Mouse (Mus musculus) forebrain, embryonic 14.5 days (tissue): ENCODE measurements around the gene Duoxa1. TPM values are rescaled to one million over a fixed set of nuclear protein-coding genes. Genes with fewer than 3 reads are reported as not detected.
A peak's percentile ranks its signal among the peaks of the same experiment; 100 is the strongest.

Experiments
- ATAC-seq: fragments of 200-750 bp; cut with Nextera tagmentation; 2 replicates; pipeline ENCODE4 v1.8.0; 2017; ENCODE audit warnings: mild to moderate bottlenecking, moderate library complexity
- DNase-seq: peaks from one replicate; pipeline ENCODE4 v3.0.0-alpha.2; 2015; ENCODE audit warnings: low spot score
- H3K27ac ChIP-seq: fragments of 300-500 bp; sonication (generic); 2 replicates; pipeline ENCODE4 v1.5.1; 2014; ENCODE audit warnings: low read depth, mild to moderate bottlenecking, control low read depth, low read length, moderate library complexity
- H3K27me3 ChIP-seq: fragments of 300-500 bp; sonication (generic); replicated peaks from 2 replicates; pipeline ENCODE4 v1.6.1; 2014; ENCODE audit warnings: low read length, control low read depth, mixed read lengths; ENCODE audit not compliant: control insufficient read depth, insufficient read depth
- H3K36me3 ChIP-seq: fragments of 300-500 bp; sonication (generic); 2 replicates; pipeline ENCODE4 v1.6.1; 2014; ENCODE audit warnings: low read length, control low read depth; ENCODE audit not compliant: control insufficient read depth, insufficient read depth
- H3K4me1 ChIP-seq: fragments of 300-500 bp; sonication (generic); 2 replicates; pipeline ENCODE4 v1.6.1; 2014; ENCODE audit warnings: antibody characterized with exemption, low read length, control low read depth; ENCODE audit not compliant: control insufficient read depth, insufficient read depth
- H3K4me2 ChIP-seq: fragments of 300-500 bp; sonication (generic); 2 replicates; pipeline ENCODE4 v1.6.1; 2014; ENCODE audit warnings: mild to moderate bottlenecking, control low read depth, low read length
- H3K4me3 ChIP-seq: fragments of 300-500 bp; sonication (generic); 2 replicates; pipeline ENCODE4 v1.5.1; 2014; ENCODE audit warnings: low read depth, low read length, control low read depth
- H3K9ac ChIP-seq: fragments of 300-500 bp; sonication (generic); 2 replicates; pipeline ENCODE4 v1.6.1; 2014; ENCODE audit warnings: mild to moderate bottlenecking, low read length, control low read depth, moderate library complexity
- H3K9me3 ChIP-seq: fragments of 300-500 bp; sonication (generic); replicated peaks from 2 replicates; pipeline ENCODE4 v1.6.1; 2016; ENCODE audit warnings: low read length, control low read depth, mixed read lengths; ENCODE audit not compliant: control insufficient read depth
- WGBS: fragments of 180-500 bp; shearing (Covaris S2); extraction: QIAGEN DNeasy Blood & Tissue Kit; methylation state at CpG from one replicate; pipeline ENCODE4 v1.1.7; 2014; 5-methylcytosine and 5-hydroxymethylcytosine counted together
- polyA plus RNA-seq: library from polyadenylated mRNA; unstranded; fragments of >200 nt; fragmentation: Nextera tagmentation; extraction: Ambion mirVana; gene quantifications from 2 replicates; pipeline ENCODE4 v1.2.1, GENCODE M21; 2014

Duoxa1 gene
- polyA plus RNA-seq, 1 experiment from 2014 or later: not detected

DNA sequence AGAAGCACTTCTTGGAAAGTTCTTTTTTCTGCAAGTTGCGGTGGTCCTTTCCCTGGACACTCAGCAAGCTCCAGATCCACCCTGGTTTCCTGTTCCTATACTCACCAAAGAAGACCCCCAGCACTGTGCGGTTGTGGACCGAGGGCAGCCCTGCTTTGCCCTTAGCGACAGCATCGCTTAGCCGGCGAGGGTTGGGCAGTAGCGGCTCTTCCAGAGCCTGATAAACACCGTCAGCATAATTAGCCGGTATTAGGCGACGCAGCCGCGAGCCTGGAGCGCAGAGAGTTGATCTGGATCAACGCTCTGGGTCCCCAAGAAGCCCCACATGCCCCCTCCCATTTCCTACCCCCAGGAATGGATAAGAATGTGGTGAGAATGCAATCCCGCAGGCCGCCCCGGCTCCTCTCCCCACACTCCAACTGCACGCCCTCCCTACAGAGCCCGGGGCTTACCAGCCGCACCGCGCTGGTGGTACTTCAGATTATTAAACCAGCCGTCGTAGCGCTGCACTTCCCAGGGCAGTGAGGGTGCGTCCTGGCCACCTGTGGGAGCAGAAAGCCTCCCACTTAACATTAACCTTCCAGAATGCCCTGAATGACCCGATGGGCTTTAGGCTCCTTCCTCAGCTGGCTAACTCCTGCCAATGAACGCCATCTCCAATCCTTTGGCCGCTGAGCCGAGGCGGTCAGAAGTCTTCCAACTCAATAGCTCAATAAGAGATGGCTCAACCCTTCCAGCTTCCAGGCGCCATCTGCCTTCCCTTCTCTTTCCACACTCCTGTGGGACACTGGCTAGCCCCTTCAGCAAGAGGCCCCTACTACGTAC, 16.0 kb downstream of the Duoxa1 start:
- no peak overlapping the region for H3K9ac ChIP-seq
- H3K9me3 ChIP-seq: no peaks in the 10 kb centered on the region
- peaks cover 21% of the 10 kb centered on the region for H3K4me1 ChIP-seq
- ATAC-seq (no peak), DNase-seq (no peak)
- peaks cover 72% of the 10 kb centered on the region for H3K27me3 ChIP-seq
- H3K4me2 ChIP-seq: peak overlapping the region; percentile 32; the same call in 1 of the 2 replicates
- 0 out of 2 replicates have a peak overlapping the region, but pooled peaks have one; percentile 6 for H3K4me3 ChIP-seq
- H3K36me3 ChIP-seq: no peaks in the 10 kb centered on the region
- WGBS: under 1% methylated on average over 34 of the region's 35 CpGs
- H3K27ac ChIP-seq: no peak overlapping the region

- WGBS: 6% methylated on average over 7 of the region's 7 CpGs
- ATAC-seq (no peak), DNase-seq (no peak)
- Histone ChIP-seq H3K9me3 (no peaks in the 10 kb centered on the region), H3K9ac (no peak overlapping the region), H3K4me3 (no peak overlapping the region), H3K36me3 (no peaks in the 10 kb centered on the region), H3K4me2 (no peak overlapping the region), H3K27ac (no peak overlapping the region), H3K4me1 (peaks cover 10% of the 10 kb centered on the region), H3K27me3 (peaks cover 46% of the 10 kb centered on the region)
Observed at GRCm38 (mm10) chr2:122294916-122295315, 18.6 kb downstream of the Duoxa1 start.

- DNase-seq (no peak), ATAC-seq (no peak)
- no peak overlapping the region for H3K4me2 ChIP-seq
- whole genome bisulfite sequencing: 57% methylated on average over 7 of the region's 7 CpGs
- H3K27me3 ChIP-seq: no peaks in the 10 kb centered on the region
- no peak overlapping the region for H3K9ac ChIP-seq
- H3K4me1 ChIP-seq: no peaks in the 10 kb centered on the region
- no peaks in the 10 kb centered on the region for H3K9me3 ChIP-seq
- no peaks in the 10 kb centered on the region for H3K36me3 ChIP-seq
- H3K27ac ChIP-seq: no peak overlapping the region
- no peak overlapping the region for H3K4me3 ChIP-seq
Observed at GRCm38 (mm10) chr2:122286137-122286536, 27.4 kb downstream of the Duoxa1 start.

- ATAC-seq: no peak
- H3K4me3 ChIP-seq: no peak overlapping the region
- 87% methylated on average over 9 of the region's 9 CpGs for WGBS
Observed at GRCm38 (mm10) chr2:122284091-122284490, 29.4 kb downstream of the Duoxa1 start.

GRCm38 (mm10) chr2:122278769-122279168, 34.8 kb downstream of the Duoxa1 start:
- H3K27ac ChIP-seq: no peak overlapping the region
- ATAC-seq (no peak), DNase-seq (no peak)
- H3K27me3 ChIP-seq: no peaks in the 10 kb centered on the region
- H3K4me2 ChIP-seq: no peak overlapping the region
- H3K4me3 ChIP-seq: no peak overlapping the region
- WGBS: 91% methylated on average over 3 of the region's 3 CpGs
- no peaks in the 10 kb centered on the region for H3K4me1 ChIP-seq
- no peak overlapping the region for H3K9ac ChIP-seq
- H3K9me3 ChIP-seq: no peaks in the 10 kb centered on the region
- H3K36me3 ChIP-seq: no peaks in the 10 kb centered on the region

More at GRCm38 (mm10) chr2:122284091-122284490, 29.4 kb downstream of the Duoxa1 start:
- H3K36me3 ChIP-seq: no peaks in the 10 kb centered on the region
- no peaks in the 10 kb centered on the region for H3K4me1 ChIP-seq
- no peak overlapping the region for H3K27ac ChIP-seq
- no peak overlapping the region for H3K9ac ChIP-seq
- no peaks in the 10 kb centered on the region for H3K9me3 ChIP-seq
- no peak for DNase-seq
- H3K27me3 ChIP-seq: no peaks in the 10 kb centered on the region
- no peak overlapping the region for H3K4me2 ChIP-seq

- Histone ChIP-seq H3K4me1 (peaks cover 8% of the 10 kb centered on the region), H3K27ac (no peak overlapping the region), H3K4me3 (no peak overlapping the region), H3K36me3 (no peaks in the 10 kb centered on the region), H3K9ac (no peak overlapping the region), H3K9me3 (no peaks in the 10 kb centered on the region), H3K27me3 (no peaks in the 10 kb centered on the region), H3K4me2 (no peak overlapping the region)
- DNase-seq: no peak
- ATAC-seq: no peak
- WGBS: 93% methylated on average over 7 of the region's 7 CpGs
Observed at GRCm38 (mm10) chr2:122266407-122267193, 46.9 kb downstream of the Duoxa1 start.

DNA sequence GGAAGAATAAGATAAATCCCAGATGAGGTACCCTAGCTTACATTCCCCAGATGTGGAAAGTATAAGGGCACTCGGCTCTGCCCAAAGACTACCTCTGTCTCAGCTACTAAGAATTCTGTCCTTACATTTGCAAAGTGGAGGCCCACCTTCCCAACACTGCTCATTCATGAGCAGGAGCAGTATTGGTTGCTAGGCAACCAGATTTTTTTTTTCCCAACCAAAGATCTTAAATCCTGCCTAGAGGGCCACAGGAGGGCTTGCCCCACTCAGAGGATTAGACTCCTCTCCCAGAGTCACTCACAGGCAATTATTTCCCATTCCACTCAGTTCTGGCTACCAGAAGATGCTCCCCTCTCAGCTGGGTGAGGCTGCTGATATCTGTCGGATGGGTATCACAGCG, 48.8 kb downstream of the Duoxa1 start:
- ATAC-seq: peak; percentile 72
- no peak overlapping the region for H3K9ac ChIP-seq
- DNase-seq: peak; percentile 78
- no peaks in the 10 kb centered on the region for H3K9me3 ChIP-seq
- no peaks in the 10 kb centered on the region for H3K36me3 ChIP-seq
- H3K27ac ChIP-seq: no peak overlapping the region
- WGBS: 31% methylated on average over 3 of the region's 3 CpGs
- peaks cover 8% of the 10 kb centered on the region for H3K4me1 ChIP-seq
- no peak overlapping the region for H3K4me2 ChIP-seq
- H3K27me3 ChIP-seq: no peaks in the 10 kb centered on the region
- H3K4me3 ChIP-seq: no peak overlapping the region

DNA sequence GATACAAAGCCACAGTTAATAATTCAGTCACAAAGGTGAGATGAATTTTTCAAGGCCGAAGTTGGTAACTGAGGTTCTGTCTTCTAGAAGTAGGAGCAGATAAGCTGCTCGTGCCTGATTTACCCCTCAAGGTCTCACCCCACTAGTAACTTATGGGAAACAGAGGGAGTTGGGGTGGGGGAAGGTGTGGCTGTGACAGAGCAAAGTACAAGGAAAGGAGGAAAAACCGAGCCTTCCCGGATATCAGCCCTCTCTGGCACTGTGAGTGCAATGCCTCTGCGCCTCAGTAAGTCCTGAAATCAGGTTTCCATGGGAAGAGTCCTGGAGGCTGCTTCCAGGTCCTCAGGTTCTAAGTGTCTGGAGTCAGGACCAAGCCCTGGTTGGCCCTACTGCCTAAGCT, 52.8 kb downstream of the Duoxa1 start:
- H3K4me3 ChIP-seq: no peak overlapping the region
- ATAC-seq (no peak), DNase-seq (no peak)
- no peaks in the 10 kb centered on the region for H3K27me3 ChIP-seq
- H3K27ac ChIP-seq: no peak overlapping the region
- H3K4me1 ChIP-seq: peaks cover 8% of the 10 kb centered on the region
- no peak overlapping the region for H3K9ac ChIP-seq
- no peak overlapping the region for H3K4me2 ChIP-seq
- H3K9me3 ChIP-seq: no peaks in the 10 kb centered on the region
- H3K36me3 ChIP-seq: no peaks in the 10 kb centered on the region
- 93% methylated on average over 5 of the region's 5 CpGs for WGBS

- no peak for ATAC-seq
- Histone ChIP-seq H3K9me3 (no peaks in the 10 kb centered on the region), H3K9ac (no peak overlapping the region), H3K27ac (no peak overlapping the region), H3K4me3 (no peak overlapping the region), H3K4me2 (no peak overlapping the region), H3K4me1 (no peaks in the 10 kb centered on the region), H3K36me3 (no peaks in the 10 kb centered on the region), H3K27me3 (no peaks in the 10 kb centered on the region)
- DNase-seq: no peak
- 93% methylated on average over 5 of the region's 5 CpGs for WGBS
Observed at GRCm38 (mm10) chr2:122255997-122256396, 57.5 kb downstream of the Duoxa1 start.
